Mouse (Mus musculus) erythroblast, embryonic 14.5 days (primary cell): Measurements from ENCODE around the gene Pard6b. TPM values are rescaled to one million over a fixed set of nuclear protein-coding genes. Genes with fewer than 3 reads are reported as not detected.

Experiments used
- H3K27me3 ChIP-seq: 2 replicates; pipeline ENCODE4 v1.6.1; 2012; ENCODE audit warnings: inconsistent platforms; ENCODE audit not compliant: control insufficient read depth
- H3K36me3 ChIP-seq: 2 replicates; pipeline ENCODE4 v1.6.1; 2012; ENCODE audit warnings: mild to moderate bottlenecking, inconsistent platforms; ENCODE audit not compliant: control insufficient read depth
- H3K4me1 ChIP-seq: 2 replicates; pipeline ENCODE4 v1.6.1; 2012; ENCODE audit warnings: inconsistent platforms; ENCODE audit not compliant: control insufficient read depth
- H3K4me3 ChIP-seq: replicated peaks from 2 replicates; pipeline ENCODE3; 2012; ENCODE audit warnings: moderate library complexity, mild to moderate bottlenecking, inconsistent platforms
- H3K9me3 ChIP-seq: 2 replicates; pipeline ENCODE4 v1.6.1; 2012; ENCODE audit warnings: low read length, inconsistent platforms, mixed read lengths; ENCODE audit not compliant: control insufficient read depth
- GATA1 ChIP-seq: IDR thresholded peaks from 2 replicates; pipeline ENCODE4 v1.6.1; 2012; ENCODE audit warnings: low read length, inconsistent platforms, mixed read lengths
- TAL1 ChIP-seq: IDR thresholded peaks from 3 replicates; pipeline ENCODE4 v1.6.1; 2012; ENCODE audit warnings: low read length, inconsistent platforms, mixed read lengths
- polyA plus RNA-seq: library from polyadenylated mRNA; stranded (reverse); fragments of >175 nt; gene quantifications from 2 replicates; pipeline ENCODE4 v1.2.3, GENCODE M21; 2012

Pard6b gene
- 0.06 and 0.13 TPM in 2 replicates for polyA plus RNA-seq

DNA sequence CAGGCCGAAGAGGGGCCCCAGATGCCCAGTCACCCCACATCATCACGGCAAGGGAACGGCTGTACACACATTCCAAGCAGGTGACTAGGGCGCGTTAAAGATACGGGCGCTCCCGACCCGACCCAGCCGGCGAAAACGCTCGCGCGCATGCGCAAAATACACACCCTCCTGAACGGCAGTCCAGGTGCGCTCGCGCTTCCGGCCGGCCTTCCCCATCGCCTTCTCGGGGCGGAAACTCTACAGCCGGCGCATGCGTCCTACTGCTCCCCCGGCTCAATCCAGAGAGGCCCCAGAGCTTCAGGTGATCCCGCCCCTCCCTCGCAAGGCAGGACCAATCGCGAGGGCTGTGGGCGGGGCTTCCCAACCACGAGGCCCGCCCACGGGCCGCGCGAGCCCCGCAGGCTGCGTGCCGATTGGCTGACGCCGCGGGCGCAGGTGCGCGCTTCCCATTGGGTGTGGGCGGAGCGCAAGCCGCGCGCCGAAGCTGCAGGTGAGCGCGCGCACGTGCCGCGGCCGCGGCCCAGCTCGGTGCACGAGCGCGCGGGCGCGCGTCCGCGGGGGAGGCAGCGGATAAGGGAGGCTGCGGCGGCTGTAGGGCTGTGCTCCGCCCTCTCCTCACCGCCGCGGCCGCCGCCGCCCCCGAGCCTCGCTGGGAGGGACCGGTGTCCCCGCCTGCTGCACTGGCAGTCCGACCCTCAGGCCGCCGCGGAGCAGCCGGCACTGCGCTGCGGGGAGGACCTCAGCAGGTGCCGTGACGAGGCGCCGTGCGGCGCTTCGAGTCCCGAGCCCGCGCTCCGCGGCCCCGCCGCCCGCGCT, at the start of gene Pard6b:
TSS of gene Pard6b (plus strand) at position 574 of the 816 bp plus-strand sequence.
- H3K9me3 ChIP-seq: no peaks in the 10 kb centered on the region
- no peaks in the 10 kb centered on the region for H3K36me3 ChIP-seq
- peak within 1 kb of the TSS; percentile 82 for H3K4me3 ChIP-seq
- TF ChIP-seq GATA1: no peak
- no peak for TF ChIP-seq TAL1
- H3K27me3 ChIP-seq: peaks cover 38% of the 10 kb centered on the region
- peaks cover 44% of the 10 kb centered on the region for H3K4me1 ChIP-seq

DNA sequence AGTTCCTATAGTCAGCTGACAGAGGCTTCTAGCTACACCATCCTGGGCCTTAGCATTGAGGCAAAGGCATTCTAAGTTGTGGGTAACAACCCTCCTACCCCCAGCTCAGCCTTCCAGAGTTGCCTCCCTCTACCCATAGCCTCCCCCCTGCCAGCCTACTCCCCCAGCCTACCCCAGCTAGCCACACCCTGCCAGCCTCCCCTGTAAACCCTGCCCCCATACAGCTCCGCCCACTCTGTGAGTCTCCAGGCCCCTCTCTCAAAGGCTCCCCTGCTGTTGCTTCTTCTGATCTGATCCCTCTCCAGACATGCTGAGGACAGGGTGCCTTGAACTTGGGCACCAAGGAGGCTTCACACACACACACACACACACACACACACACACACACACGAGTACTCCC, 49.0 kb upstream of the Pard6b start:
- TF ChIP-seq GATA1: no peak
- no peak for TF ChIP-seq TAL1
- Histone ChIP-seq H3K4me1 (peaks cover 26% of the 10 kb centered on the region), H3K36me3 (no peaks in the 10 kb centered on the region), H3K27me3 (no peaks in the 10 kb centered on the region; the same call in 1 of the 2 replicates), H3K4me3 (no peak overlapping the region), H3K9me3 (peaks cover 7% of the 10 kb centered on the region)

DNA sequence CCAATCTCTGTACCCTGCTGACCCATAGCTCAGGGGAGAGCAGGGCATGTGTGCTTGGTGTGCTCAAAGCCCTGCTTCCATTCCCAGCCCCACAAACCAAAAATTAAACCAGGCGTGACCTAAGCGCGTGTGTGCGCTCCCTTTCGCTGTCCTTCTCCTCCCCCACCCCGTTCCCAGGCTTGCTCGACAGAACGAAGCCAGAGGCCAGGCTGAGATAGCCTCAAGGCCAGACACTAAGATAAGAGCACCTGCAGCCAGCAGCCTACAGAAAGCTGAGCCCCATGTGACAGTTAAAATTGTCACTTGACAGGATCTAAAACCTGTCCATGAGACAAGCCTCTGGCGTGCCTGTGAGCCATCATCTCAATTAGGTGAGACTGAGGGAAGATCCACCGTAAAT, 46.9 kb upstream of the Pard6b start:
- Histone ChIP-seq H3K4me1 (peaks cover 26% of the 10 kb centered on the region), H3K9me3 (peaks cover 2% of the 10 kb centered on the region)

DNA sequence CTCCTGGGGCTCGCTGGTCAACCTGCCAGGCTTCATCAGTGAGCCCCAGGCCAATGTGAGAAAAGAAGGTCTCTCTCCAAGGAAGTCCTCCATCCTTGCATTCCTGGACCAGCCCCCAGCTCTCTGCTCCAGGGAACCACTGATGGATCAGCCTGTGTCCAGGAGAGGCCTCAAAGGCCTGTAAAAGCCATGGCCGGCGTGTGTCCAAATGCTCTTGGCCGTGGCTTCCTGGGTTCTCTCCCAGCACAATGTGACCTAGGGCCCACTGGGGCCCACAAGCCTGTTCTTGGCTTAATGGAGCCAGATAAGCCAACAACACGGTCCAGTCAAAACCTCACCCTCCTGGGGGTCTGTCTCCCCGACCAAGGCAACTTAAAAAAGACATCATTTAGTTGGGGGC, 44.9 kb upstream of the Pard6b start:
- peaks cover 26% of the 10 kb centered on the region for H3K4me1 ChIP-seq
- TF ChIP-seq GATA1 (no peak), TAL1 (no peak)
- H3K9me3 ChIP-seq: no peaks in the 10 kb centered on the region
- no peaks in the 10 kb centered on the region for H3K27me3 ChIP-seq
- no peak overlapping the region for H3K4me3 ChIP-seq
- no peaks in the 10 kb centered on the region for H3K36me3 ChIP-seq

More for the DNA sequence above, 46.9 kb upstream of the Pard6b start:
- no peak overlapping the region for H3K4me3 ChIP-seq
- no peak for TF ChIP-seq TAL1
- no peaks in the 10 kb centered on the region for H3K36me3 ChIP-seq
- H3K27me3 ChIP-seq: no peaks in the 10 kb centered on the region; the same call in 1 of the 2 replicates

DNA sequence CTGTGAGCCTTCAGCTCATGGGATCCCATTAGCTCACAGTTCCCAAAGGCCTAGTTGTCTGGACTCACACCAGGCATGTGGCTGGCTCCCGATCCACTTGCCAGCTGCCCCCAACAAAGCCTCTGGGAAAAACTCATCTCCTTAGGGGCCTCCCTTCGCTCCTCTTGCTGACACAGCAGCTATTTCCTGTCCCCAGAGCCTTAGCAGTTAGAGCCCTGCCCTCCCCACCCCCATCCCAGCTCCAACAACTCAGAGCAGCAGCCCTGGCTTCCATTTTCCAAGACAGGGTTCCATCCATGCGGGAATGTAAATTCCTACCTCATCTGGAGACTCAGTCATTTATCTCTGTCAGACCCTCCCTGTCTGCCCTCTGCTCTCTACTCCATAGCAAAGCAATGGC, 43.7 kb upstream of the Pard6b start:
- H3K27me3 ChIP-seq: no peaks in the 10 kb centered on the region
- no peak for TF ChIP-seq TAL1
- no peak for TF ChIP-seq GATA1
- H3K9me3 ChIP-seq: no peaks in the 10 kb centered on the region
- no peaks in the 10 kb centered on the region for H3K36me3 ChIP-seq
- H3K4me1 ChIP-seq: peaks cover 23% of the 10 kb centered on the region
- H3K4me3 ChIP-seq: no peak overlapping the region

DNA sequence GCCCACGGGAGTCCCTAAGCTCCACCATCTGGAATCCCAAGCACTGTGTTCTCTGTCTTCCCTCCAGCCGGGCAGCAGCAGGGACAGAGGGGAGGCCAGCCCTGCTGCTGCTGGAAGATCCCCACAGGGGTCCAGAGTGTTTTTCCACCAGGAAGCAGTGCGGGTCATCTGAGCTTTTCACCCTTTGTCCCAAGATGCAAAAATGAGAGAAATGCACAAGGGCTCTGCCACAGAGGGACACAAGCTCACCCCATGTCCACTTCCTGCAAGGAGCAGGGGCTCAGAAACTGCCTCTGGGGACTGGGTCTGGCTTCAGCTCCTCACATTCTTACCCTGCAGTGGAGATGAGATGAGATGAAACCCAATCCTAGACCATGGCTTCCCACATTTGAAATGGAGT, 40.1 kb upstream of the Pard6b start:
- Histone ChIP-seq H3K4me3 (no peak overlapping the region), H3K9me3 (no peaks in the 10 kb centered on the region), H3K36me3 (no peaks in the 10 kb centered on the region), H3K4me1 (no peaks in the 10 kb centered on the region; the same call in 1 of the 2 replicates), H3K27me3 (no peaks in the 10 kb centered on the region)
- TF ChIP-seq TAL1 (no peak), GATA1 (no peak)

DNA sequence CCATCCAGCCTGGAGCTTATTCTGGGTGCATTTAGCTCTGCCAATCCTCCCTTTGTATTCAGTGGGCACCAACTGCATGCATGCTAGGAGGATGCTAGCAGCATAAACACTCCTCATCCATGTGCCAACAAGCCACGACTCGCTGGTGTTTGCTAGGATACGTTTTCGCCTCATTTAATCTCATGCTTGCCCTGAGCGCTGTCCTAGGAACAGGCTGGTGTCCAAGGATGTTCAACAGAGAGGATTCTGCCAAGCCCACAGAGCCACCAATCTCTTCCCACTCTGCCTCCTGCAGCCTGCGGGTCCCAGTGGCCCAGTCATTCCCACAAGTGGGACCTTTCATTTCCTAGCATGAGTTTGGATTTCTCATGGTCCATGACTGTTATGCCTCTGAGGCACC, 38.8 kb upstream of the Pard6b start:
- Histone ChIP-seq H3K27me3 (no peaks in the 10 kb centered on the region), H3K36me3 (no peaks in the 10 kb centered on the region), H3K4me1 (no peaks in the 10 kb centered on the region; the same call in none of the 2 replicates), H3K4me3 (no peak overlapping the region), H3K9me3 (no peaks in the 10 kb centered on the region)
- TF ChIP-seq TAL1: no peak
- TF ChIP-seq GATA1: no peak

DNA sequence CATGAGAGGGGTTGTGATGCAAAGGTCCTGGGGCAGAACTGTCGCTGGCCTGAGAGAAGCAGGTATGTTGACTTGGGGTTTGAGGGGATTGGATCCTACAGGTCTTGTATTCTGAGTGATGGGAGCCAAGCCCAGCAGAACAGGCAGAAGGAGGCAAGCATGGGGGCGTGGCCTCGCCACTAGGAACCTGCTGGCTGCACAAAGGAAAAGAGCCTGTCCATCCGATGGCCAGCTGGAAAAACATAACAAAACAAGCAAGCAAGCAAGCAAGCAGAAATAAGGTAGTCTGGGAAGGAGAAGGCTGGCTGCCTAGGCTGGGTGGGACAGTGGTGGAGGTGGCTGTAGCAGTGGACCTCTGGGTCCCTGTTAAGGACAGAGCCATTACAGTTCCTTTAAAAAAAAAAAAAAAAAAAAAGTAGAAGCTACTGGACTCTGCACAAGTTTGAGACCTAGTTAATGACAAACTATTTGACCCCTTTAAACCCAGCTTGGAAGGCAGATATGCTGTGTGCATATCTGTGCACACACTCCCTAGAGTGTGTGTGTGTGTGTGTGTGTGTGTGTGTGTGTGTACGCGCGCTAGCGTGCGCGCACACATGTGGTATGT, 36.0 kb upstream of the Pard6b start:
- Histone ChIP-seq H3K27me3 (peaks cover 10% of the 10 kb centered on the region), H3K4me3 (no peak overlapping the region), H3K36me3 (no peaks in the 10 kb centered on the region), H3K4me1 (peaks cover 7% of the 10 kb centered on the region), H3K9me3 (no peaks in the 10 kb centered on the region)
- TF ChIP-seq GATA1 (no peak), TAL1 (no peak)

DNA sequence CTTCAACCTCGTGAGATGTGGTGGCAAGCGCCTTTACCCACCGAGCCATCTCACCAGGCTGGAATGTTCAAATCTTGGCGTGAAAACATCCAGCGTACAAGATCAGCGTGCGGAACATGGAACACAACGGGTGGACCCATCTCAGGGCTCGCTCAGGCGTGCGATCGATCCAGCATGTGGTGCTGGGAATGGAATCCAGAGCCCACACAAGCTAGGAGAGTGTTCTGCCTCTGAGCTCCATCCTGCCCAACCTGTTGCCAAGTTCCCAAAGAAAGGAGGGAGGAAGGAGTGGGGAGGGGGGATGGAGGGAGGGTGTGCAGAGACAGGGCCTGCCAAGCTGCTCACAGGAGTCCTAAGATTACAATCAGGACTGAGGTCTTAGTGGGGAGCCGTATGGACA, 35.4 kb upstream of the Pard6b start:
- Histone ChIP-seq H3K36me3 (no peaks in the 10 kb centered on the region), H3K4me3 (no peak overlapping the region), H3K27me3 (peaks cover 15% of the 10 kb centered on the region), H3K4me1 (peaks cover 13% of the 10 kb centered on the region), H3K9me3 (no peaks in the 10 kb centered on the region)
- TF ChIP-seq GATA1 (no peak), TAL1 (no peak)

DNA sequence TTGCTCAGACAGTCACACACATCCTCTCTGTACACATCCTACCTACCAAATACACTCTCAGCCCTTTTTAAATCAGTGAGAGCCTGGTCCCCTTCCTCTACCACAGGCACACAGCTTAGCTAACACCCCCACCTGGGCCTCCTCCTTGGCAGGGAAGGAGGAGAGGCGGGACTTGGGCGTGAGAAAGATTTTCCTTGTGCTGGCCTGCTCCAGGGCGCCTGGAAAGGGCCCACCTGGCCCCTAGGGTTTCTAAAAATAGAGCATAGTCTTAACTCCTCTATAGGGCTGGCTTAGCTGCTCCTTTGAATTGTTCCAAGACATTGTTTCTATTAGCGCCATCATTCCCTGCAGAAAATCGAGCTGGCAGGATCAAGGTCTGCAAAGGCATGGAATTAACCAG, 35.0 kb upstream of the Pard6b start:
- peaks cover 19% of the 10 kb centered on the region for H3K27me3 ChIP-seq
- H3K9me3 ChIP-seq: no peaks in the 10 kb centered on the region
- TF ChIP-seq TAL1 (no peak), GATA1 (no peak)

More for the DNA sequence above, 35.0 kb upstream of the Pard6b start:
- Histone ChIP-seq H3K4me3 (no peak overlapping the region), H3K4me1 (peaks cover 17% of the 10 kb centered on the region), H3K36me3 (no peaks in the 10 kb centered on the region)
